Mouse (Mus musculus) left cerebral cortex, adult 6 months (tissue): ENCODE results near the gene Cyp2d40. TPM values are rescaled to one million over a fixed set of nuclear protein-coding genes. Genes with fewer than 3 reads are reported as not detected.

Experiments used
- long read RNA-seq, 2 experiments: library from polyadenylated mRNA; unstranded; transcript quantifications; one replicate each; pipeline ENCODE4 v2.0.0; 2019 to 2020
- polyA plus RNA-seq: library from polyadenylated mRNA; unstranded; fragments of <200 nt; fragmentation: Nextera tagmentation; gene quantifications from 2 replicates; pipeline ENCODE4 v1.2.3, GENCODE M21; 2021

Cyp2d40 gene
- polyA plus RNA-seq = not detected in 2 replicates
- long read RNA-seq, experiment 1 = 0 reads
- long read RNA-seq, experiment 2 = 0 reads

GRCm38 (mm10) chr15:82763631-82764420 is at the start of gene Cyp2d40:
Gene Cyp2d40 (minus strand): TSS chr15:82764183.

DNA sequence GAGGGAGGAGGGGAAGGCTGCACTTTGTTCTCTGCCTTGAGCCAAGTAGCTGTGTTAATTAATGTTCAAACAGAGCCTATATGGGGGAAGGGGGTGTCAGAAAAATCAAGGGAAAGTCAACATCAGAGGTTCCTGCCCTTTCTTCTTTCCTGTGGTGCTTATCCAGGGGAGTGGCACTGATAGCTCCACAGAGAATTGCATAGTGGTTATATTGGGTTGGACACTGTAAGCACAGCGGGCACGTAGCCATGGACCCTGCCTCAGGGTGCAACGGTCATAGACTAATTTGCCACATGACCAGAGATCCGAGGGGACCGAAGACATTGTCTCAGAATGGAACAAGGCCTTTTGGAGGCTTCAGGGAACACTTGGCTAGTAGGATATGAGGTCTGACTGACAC is 30.3 kb upstream of the Cyp2d40 start, which contains the start of gene Cyp2d26:
Gene Cyp2d26, minus strand, starts transcription at position 18 of the 400 bp plus-strand sequence.

Other genes starting within 250 kb of the Cyp2d40 start
- not detected in 2 replicates for gene Cyp2d12, start 209.1 kb downstream of the Cyp2d40 start, polyA plus RNA-seq
- gene Cyp2d34, start 143.2 kb downstream of the Cyp2d40 start, polyA plus RNA-seq = not detected in 2 replicates
- gene Cyp2d26, start 30.1 kb upstream of the Cyp2d40 start, polyA plus RNA-seq = not detected in 2 replicates
- 22.2 and 25.0 TPM in 2 replicates for gene Tcf20, start 223.7 kb upstream of the Cyp2d40 start, polyA plus RNA-seq